Mouse (Mus musculus) adrenal gland, postnatal 10 days (tissue): ENCODE results near the gene Tmem132e. TPM values are rescaled to one million over a fixed set of nuclear protein-coding genes. Genes with fewer than 3 reads are reported as not detected.

Source experiments
- DNase-seq: peaks from one replicate; pipeline ENCODE4 v3.0.0; 2021; ENCODE audit warnings: mixed read lengths
- total RNA-seq, 2 experiments: library from RNA; stranded (reverse); gene quantifications; 2 replicates each; pipeline ENCODE4 v1.2.3; 2021

The Tmem132e gene
- total RNA-seq, 2 experiments from 2014 or later, result 0.73 to 1.1 TPM

DNA sequence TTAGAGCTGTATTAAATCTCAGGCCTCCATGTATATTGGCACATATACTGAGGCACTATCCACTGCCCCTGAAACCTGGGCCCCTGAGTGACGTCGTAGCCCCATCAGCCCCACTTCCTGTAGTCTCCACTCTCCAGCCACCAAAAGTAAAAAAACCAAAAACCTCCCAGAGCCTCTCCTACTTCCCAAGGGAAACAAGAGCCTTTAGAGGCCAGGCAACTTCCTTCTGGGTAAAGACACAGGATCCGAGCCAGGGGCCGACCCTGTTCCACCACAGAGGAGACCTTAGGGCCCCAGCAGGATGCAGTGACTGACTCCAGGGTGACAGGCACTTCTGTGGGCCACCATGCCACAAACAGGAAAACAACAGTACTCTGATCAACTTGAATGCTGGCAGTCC lies 40.1 kb downstream of the Tmem132e start:
- no peak for DNase-seq

DNA sequence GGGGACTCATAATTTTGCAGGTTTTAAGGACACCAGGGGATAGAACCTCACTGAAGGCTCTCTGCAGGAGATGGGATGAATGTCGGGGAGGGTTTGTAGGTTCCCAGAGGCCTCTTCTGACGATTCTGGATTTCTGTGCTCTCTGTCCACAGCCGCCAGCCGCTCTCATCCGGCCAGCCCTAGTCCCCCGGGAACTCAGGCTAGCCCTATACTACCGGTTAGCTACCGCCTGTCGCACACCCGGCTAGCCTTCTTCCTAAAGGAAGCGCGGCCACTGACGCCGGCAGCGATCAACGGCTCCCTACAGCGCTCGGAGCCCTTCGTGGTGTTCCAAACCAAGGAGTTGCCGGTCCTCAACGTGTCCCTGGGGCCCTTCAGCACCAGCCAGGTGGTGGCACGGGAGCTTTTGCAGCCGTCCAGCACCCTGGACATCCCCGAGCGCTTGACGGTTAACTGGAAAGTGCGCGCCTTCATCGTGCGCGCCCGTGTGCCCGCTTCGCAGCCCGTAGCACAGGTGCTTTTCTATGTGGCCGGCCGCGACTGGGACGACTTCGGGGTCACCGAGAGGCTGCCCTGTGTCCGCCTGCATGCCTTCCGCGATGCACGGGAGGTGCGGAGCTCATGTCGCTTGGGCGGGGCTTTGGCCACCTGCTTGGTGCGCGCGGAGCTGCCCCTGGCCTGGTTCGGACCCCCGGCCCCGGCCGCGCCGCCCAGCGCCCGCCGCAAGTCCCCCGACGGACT lies 45.6 kb downstream of the Tmem132e start:
- no peak for DNase-seq

DNA sequence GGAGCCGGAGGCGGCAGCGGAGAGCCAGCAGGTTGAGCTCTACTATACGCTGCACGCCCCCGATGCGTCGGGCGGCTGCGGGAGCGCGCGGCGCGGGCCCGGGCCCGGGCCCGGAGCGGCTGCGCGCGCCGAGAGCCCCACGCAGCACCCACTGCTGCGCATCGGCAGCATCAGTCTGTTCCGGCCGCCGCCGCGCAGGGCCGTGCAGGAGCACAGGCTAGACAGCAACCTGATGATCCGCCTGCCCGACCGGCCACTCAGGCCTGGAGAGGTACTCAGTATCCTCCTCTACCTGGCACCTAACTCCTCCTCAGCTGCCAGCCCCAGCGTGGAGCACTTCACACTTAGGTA lies 46.1 kb downstream of the Tmem132e start:
- DNase-seq, result no peak

GRCm38 (mm10) chr11:82448485-82448884 lies 59.8 kb downstream of the Tmem132e start:
- no peak for DNase-seq

GRCm38 (mm10) chr11:82452516-82452915 lies 63.8 kb downstream of the Tmem132e start:
- no peak for DNase-seq

- no peak for DNase-seq
Observed at GRCm38 (mm10) chr11:82453230-82453629, 64.5 kb downstream of the Tmem132e start.

- DNase-seq, result no peak
Observed at GRCm38 (mm10) chr11:82461326-82461725, 72.6 kb downstream of the Tmem132e start.

GRCm38 (mm10) chr11:82465536-82465935 lies 76.8 kb downstream of the Tmem132e start:
- no peak for DNase-seq

DNA sequence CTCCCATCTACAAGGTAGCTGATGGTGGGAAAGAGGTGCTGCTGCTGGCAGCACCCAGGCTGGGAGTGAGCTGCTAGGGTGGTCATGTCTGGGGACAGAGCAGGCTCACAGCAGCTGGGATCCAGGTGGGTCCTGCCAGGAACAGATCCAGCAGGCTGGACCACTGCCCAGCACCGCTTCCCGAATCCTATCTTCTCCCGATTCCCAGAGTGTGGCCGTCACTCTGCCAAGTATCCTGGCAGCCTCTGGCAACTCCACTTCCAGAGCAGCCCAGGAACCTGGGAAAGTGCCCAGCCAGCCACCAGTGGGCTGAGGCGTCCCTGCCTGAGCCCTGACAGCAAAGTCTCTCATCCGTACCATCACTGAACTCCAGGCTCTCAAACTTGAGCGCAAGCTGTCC lies 78.5 kb downstream of the Tmem132e start:
- DNase-seq, result no peak

DNA sequence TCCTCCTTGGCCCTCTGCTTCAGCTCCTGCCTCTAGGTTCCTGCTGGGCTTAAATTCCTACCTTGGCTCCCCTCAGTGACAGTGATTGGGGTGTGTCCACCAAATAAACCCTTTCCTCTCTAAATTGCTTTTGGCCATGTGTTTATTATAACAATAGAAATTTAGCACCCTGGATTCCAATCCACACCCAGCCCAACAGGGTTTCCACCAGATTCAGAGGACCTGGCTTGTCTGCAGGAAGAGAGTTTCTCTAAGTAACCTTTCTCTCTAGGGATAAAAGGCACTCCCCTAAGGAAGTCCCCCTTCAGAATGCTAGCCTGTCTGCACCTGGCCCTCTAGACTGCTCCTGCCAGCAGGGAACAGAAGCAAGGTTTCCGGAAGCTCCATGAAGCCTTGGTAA lies 82.4 kb downstream of the Tmem132e start:
- no peak for DNase-seq

DNA sequence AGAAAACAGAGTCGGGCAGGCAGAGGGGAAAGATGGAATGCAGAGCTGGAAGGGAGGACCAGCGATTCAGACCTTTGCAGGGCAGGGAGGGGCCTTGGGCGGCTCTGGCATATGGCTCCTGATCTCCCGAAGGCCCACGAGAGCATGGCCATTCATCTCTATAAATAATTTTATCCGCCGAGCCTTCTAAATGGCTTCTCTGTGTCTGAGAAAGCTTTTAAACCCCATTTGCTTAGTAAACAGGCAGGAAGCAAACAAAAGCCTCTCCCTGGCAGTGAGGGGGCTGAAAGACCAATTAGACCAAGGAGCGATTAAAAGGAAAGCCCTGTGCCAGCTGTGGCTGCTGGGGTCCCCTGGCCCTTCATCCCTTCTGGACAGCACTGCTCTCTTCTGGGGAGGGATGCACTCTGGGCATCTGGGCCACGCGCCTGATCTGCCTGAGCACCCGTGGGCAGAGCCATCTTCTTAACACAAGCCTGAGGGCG lies 84.5 kb downstream of the Tmem132e start:
- DNase-seq, result no peak

DNA sequence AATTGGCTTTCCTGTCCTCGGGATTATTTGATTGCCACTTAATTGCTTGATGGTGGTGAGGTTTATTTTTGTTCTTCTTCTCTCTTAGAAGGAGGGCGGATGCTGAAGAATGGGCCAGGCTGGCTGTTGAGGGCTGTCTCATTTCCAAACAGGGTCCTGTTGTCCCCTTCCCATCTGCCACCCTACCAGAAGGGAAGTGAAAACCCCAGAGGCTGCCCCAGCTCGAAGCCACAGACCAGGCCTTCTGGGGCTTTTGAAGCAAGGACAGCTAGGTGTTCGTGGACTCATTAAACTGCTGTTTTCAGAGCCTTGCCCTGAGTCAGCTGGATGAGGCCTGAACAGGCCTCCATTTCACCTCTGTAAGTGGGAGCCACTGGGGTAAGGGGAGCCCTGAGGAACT lies 87.4 kb downstream of the Tmem132e start:
- no peak for DNase-seq

DNA sequence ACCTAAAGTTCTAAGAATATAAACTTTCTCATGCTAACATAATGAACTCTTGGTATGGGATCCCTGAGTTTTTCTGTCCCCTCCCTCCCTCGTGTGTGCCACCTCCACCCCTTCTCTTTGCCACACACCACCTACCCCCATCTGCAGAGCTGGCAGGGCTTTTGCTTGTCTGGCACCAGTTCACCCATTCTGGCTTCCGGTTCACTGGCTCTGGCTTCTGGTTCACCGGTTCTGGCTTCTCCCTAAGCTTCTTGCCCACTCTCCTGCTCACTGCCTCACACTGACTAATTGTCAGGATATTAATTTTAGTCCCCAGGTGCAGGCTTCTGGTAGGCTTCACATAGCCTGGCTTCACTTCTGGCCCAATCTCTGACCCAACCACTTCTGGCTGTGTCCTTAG lies 88.7 kb downstream of the Tmem132e start:
- DNase-seq, result no peak

DNA sequence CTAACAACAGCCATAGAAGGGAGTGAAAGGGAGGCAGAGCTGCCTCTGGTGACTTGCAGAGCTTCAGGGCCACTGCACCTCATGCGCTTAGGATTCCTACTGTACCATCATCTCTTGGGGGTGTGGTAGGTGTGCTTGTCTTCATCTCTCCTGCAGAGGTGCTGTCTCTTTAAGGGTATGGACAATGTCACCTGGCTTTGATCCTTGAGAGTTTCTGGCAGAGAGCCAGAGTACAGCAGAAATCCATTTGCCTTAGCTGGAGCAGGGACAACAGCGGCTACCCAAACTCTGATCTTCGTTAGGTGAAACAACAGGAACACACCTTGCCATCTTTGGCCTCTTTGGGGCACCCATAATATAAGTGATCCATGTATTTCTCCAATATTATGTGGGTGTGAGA lies 92.2 kb downstream of the Tmem132e start:
- no peak for DNase-seq

DNA sequence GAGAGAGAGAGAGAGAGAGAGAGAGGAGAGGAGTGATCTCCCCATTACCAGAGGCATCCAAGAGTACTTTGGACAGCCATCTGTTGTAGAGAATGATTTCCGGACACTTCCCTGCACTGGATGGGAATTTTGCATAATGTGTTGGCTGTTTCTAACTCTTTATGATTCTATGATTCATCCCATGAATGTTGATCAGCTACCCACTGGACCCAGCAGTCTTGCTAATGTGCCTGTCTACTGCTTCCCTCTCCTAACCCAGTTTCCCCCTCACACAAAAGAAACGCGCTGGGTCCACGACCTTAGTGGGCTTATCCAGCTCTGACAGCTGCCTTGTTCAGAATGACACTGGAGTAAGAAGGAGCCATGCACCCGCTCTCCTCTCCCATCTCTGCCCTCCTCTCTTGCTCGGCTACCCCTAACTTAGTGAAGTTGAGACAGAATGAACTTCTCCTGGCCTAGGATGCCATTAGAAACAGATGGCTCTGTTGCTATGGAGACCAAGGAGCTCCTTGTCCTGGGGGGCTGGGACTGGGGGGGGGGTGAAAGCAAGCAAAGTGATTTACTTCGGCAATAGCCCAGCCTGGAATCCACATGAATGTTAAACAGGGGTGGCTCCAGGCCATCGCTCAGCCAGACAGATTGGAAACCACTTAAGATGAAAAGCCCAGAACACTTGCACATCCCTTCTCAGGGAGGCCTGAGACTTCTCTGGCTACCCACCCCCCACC lies 98.8 kb downstream of the Tmem132e start:
- DNase-seq, result no peak

GRCm38 (mm10) chr11:82490896-82491295 lies 102.2 kb downstream of the Tmem132e start:
- no peak for DNase-seq

Other genes with a start within 250 kb of the Tmem132e start
- gene Ccl1, start 83.2 kb upstream of the Tmem132e start, total RNA-seq, result not detected